In the genomic region with DNA sequence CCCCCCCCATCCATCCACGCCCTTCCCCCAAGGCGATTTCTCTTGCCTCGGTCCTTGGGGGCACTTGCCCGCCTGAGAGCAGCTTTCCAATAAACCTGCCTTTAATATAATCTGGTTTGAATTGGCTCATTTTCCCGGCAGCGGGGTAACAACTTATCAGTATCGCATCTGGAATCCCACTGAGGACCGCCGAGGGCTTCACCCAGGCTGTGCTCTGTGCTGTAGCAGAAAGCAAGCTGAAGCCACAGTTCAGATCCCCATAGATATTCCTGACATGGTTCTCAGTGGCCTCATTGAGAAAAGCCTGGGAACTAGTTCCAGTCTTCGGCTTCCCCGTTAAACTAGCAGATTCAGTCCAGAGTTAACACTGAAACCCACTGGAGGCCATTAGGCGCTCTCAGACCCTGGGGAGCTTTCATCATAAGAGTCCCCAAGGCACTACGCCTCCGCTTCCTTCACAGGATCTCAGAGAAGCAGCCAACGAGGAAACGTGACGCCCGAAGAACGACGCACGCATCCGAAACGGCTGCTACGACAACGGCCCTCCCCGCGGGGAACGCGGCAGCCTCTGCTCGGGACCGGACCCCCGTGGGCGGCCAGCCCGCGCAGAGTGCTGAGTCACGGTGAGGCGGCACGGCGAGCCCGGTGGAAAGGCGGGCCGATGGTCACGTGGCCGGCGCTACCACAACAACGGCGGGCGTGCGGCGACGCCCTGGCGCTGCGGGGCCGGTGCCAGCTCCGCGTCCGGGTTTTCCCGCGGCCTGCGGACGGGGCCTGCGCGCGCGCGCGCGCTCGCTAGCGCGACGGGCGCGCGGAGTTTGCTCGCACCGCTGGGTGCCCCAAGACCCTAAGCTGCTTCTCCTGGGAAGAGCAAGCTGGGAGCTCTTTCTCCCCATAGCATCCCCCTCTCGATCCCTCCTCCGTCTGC, we compare ENCODE assay signal across 8 mouse cellular contexts. TPM values are rescaled to one million over a fixed set of nuclear protein-coding genes. Genes with fewer than 3 reads are reported as not detected.
DNase-seq lines count a peak whose midpoint lies in the region; ATAC-seq and TF ChIP-seq lines count a peak whose summit lies in the region.

No protein-coding gene starts in this region.

- WGBS in heart, embryonic 11.5 days (ENCODE audit: insufficient replicate concordance) = under 1% methylated on average over 68 of the region's 79 CpGs
- under 1% methylated on average over 74 of the region's 79 CpGs for WGBS in kidney, embryonic 16.5 days
- WGBS in liver, adult 2 months = under 1% methylated on average over 79 of the region's 79 CpGs

- peak overlapping the region; percentile 66 for H3K4me3 ChIP-seq in heart, embryonic 11.5 days (ENCODE audit: low read depth, low read length)
- peak overlapping the region; percentile 60 for H3K4me3 ChIP-seq in kidney, embryonic 16.5 days (ENCODE audit: low read length)
- H3K4me3 ChIP-seq in liver, adult 2 months (ENCODE audit: insufficient read depth, low read depth, low read length) = peak overlapping the region; percentile 77

- H3K4me2 ChIP-seq in heart, embryonic 11.5 days = peak overlapping the region; percentile 70
- peak overlapping the region; percentile 84 for H3K4me2 ChIP-seq in kidney, embryonic 16.5 days (replicated peaks; ENCODE audit: low read depth, low read length)

- no peaks in the 10 kb centered on the region for H3K9me3 ChIP-seq in heart, embryonic 11.5 days (replicated peaks; ENCODE audit: control insufficient read depth, low read length)
- no peaks in the 10 kb centered on the region for H3K9me3 ChIP-seq in kidney, embryonic 16.5 days (ENCODE audit: low read length)

- H3K79me2 ChIP-seq in liver, adult 2 months (ENCODE audit: control insufficient read depth, insufficient read depth, low read length) = peaks cover 6% of the 10 kb centered on the region; the same call in 1 of the 2 replicates

- no peaks in the 10 kb centered on the region for H3K27me3 ChIP-seq in heart, embryonic 11.5 days (ENCODE audit: control insufficient read depth, insufficient read depth, low read length)
- no peaks in the 10 kb centered on the region for H3K27me3 ChIP-seq in kidney, embryonic 16.5 days (ENCODE audit: insufficient read depth, low read length)
- H3K27me3 ChIP-seq in liver, adult 2 months (ENCODE audit: control insufficient read depth, insufficient read depth, low read length) = no peaks in the 10 kb centered on the region

- H3K4me1 ChIP-seq in heart, embryonic 11.5 days (ENCODE audit: control insufficient read depth, insufficient read depth, low read length) = no peaks in the 10 kb centered on the region; the same call in 1 of the 2 replicates
- peaks cover 7% of the 10 kb centered on the region; the same call in 1 of the 2 replicates for H3K4me1 ChIP-seq in kidney, embryonic 16.5 days (ENCODE audit: insufficient read depth, low read length)
- H3K4me1 ChIP-seq in liver, adult 2 months (ENCODE audit: control insufficient read depth, insufficient read depth, low read length) = peaks cover 26% of the 10 kb centered on the region

- peak overlapping the region; percentile 78 for H3K9ac ChIP-seq in heart, embryonic 11.5 days (ENCODE audit: low read depth, low read length)
- H3K9ac ChIP-seq in kidney, embryonic 16.5 days (replicated peaks; ENCODE audit: low read length) = peak overlapping the region; percentile 77
- peak overlapping the region; percentile 86 for H3K9ac ChIP-seq in liver, adult 2 months (ENCODE audit: low read depth, low read length)

- peak; percentile 93 for DNase-seq in CD4-positive helper T cell, adult 2 months (ENCODE audit: low read depth, low spot score)
- DNase-seq in brain, embryonic 14.5 days (ENCODE audit: low read depth) = peak; percentile 96
- DNase-seq in liver, adult 2 months (ENCODE audit: extremely low read depth, low read depth, low spot score) = peak; percentile 67
- peak; percentile 86 to 90 for DNase-seq in spleen, postnatal 36 days (ENCODE audit: low spot score in 2 of 2)

- TF ChIP-seq POLR2A in brain, embryonic 14.5 days (IDR thresholded peaks at IDR 0.05; ENCODE audit: borderline replicate concordance, extremely low read depth, insufficient read depth, insufficient read length, poor library complexity, severe bottlenecking) = peak; percentile 74
- TF ChIP-seq POLR2A in liver, adult 2 months (IDR thresholded peaks at IDR 0.05; ENCODE audit: extremely low read depth, insufficient read depth, low read length) = peak; percentile 79

- H3K36me3 ChIP-seq in heart, embryonic 11.5 days (ENCODE audit: control insufficient read depth, insufficient read depth, low read length) = no peaks in the 10 kb centered on the region
- H3K36me3 ChIP-seq in kidney, embryonic 16.5 days (ENCODE audit: insufficient read depth, low read length) = no peaks in the 10 kb centered on the region
- H3K36me3 ChIP-seq in liver, adult 2 months (ENCODE audit: control insufficient read depth, insufficient read depth, low read length) = no peaks in the 10 kb centered on the region

- H3K27ac ChIP-seq in heart, embryonic 11.5 days (ENCODE audit: low read depth, low read length) = peak overlapping the region; percentile 86
- H3K27ac ChIP-seq in kidney, embryonic 16.5 days (ENCODE audit: low read length) = peak overlapping the region; percentile 95
- H3K27ac ChIP-seq in liver, adult 2 months (replicated peaks; ENCODE audit: insufficient read depth, low read depth, low read length) = peak overlapping the region; percentile 95

- peak; percentile 77 for ATAC-seq in erythroblast, adult 5-6 weeks (replicated peaks; ENCODE audit: low FRiP score, poor library complexity, severe bottlenecking)
- ATAC-seq in heart, embryonic 11.5 days (replicated peaks; ENCODE audit: insufficient number of reproducible peaks, low FRiP score, low TSS enrichment) = peak; percentile 85
- peak; percentile 79 for ATAC-seq in kidney, embryonic 16.5 days (ENCODE audit: low FRiP score, low TSS enrichment)
- ATAC-seq in monocyte, adult 5-6 weeks (replicated peaks; ENCODE audit: insufficient number of reproducible peaks, low FRiP score, low TSS enrichment, poor library complexity, severe bottlenecking) = peak; percentile 62

- no peak for TF ChIP-seq CTCF in brain, embryonic 14.5 days (IDR thresholded peaks at IDR 0.05; ENCODE audit: borderline replicate concordance, extremely low read depth, insufficient read depth, insufficient read length)
- no peak for TF ChIP-seq CTCF in liver, adult 2 months (IDR thresholded peaks at IDR 0.05; ENCODE audit: low read depth, low read length)

RNA-seq across cellular contexts. Expression of gene Gclc, which starts 3.9 kb away (rescaled TPM):
- polyA plus RNA-seq in brain, embryonic 14.5 days (2012; rRNA removed) = 26.2 and 27.0 TPM in 2 replicates
- 86.1 and 90.7 TPM in 2 replicates for total RNA-seq in erythroblast, adult 5-6 weeks (2015; ENCODE audit: low replicate concordance)
- total RNA-seq in erythroblast, adult 5-6 weeks (2017; ENCODE audit: low replicate concordance) = 92.9 and 131 TPM in 2 replicates
- polyA plus RNA-seq in heart, embryonic 11.5 days (2014; fragmentation: Nextera tagmentation; extraction: Ambion mirVana) = 12.3 and 13.3 TPM in 2 replicates
- polyA plus RNA-seq in kidney, embryonic 16.5 days (2015; fragmentation: Nextera tagmentation; extraction: Ambion mirVana) = 24.0 and 26.8 TPM in 2 replicates
- 122 and 173 TPM in 2 replicates for total RNA-seq in liver, adult 2 months (2014; rRNA removed)
- 125 and 136 TPM in 2 replicates for polyA plus RNA-seq in liver, adult 2 months (2012; rRNA removed)
- 22.2 to 34.3 TPM (median 29.9 TPM) in 3 replicates for total RNA-seq in monocyte, adult 5-6 weeks (2017)

Comparison
In these comparisons a context has a peak if more than half of its experiments do, and no peak if none do; other contexts are left out.
1. Peak in every context shown above with its lines: DNase-seq, ATAC-seq, H3K4me3 ChIP-seq and H3K27ac ChIP-seq.